Mouse (Mus musculus): ENCODE results near the gene Mapk7. TPM values are rescaled to one million over a fixed set of nuclear protein-coding genes. Genes with fewer than 3 reads are reported as not detected.

The Mapk7 gene
- polyA plus RNA-seq, 1 experiment = 10.6 TPM

GRCm38 (mm10) chr11:61439170-61439569 is 55.0 kb downstream of the Mapk7 start:
- no peak overlapping the region for H3K4me3 ChIP-seq (ENCODE audit: control insufficient read depth, low read depth, low read length)
- H3K27ac ChIP-seq (ENCODE audit: control insufficient read depth, insufficient read depth, low read depth, low read length) = no peak overlapping the region
- H3K4me1 ChIP-seq (ENCODE audit: control insufficient read depth, insufficient read depth, low read length) = no peaks in the 10 kb centered on the region
- no peaks in the 10 kb centered on the region for H3K36me3 ChIP-seq (ENCODE audit: control insufficient read depth, insufficient read depth, low read length)
- TF ChIP-seq CTCF (IDR thresholded peaks at IDR 0.05; ENCODE audit: control insufficient read depth, insufficient read depth, insufficient replicate concordance, low read depth, low read length) (no peak), POLR2A (IDR thresholded peaks at IDR 0.05; ENCODE audit: control insufficient read depth, low read depth, low read length) (no peak)
- H3K27me3 ChIP-seq (ENCODE audit: control insufficient read depth, insufficient read depth, low read length) = no peaks in the 10 kb centered on the region

Other genes starting within 250 kb of the Mapk7 start
- gene Aldh3a2, start 226.9 kb downstream of the Mapk7 start, polyA plus RNA-seq (2012; rRNA removed) = 18.3 and 21.3 TPM in 2 replicates
- gene Slc47a2, start 151.5 kb downstream of the Mapk7 start, polyA plus RNA-seq (2012; rRNA removed) = 69.1 and 87.1 TPM in 2 replicates
- gene Slc47a1, start 116.1 kb downstream of the Mapk7 start, polyA plus RNA-seq (2012; rRNA removed) = 0.82 and 1.4 TPM in 2 replicates
- 18.2 and 18.4 TPM in 2 replicates for gene Rnf112, start 40.3 kb downstream of the Mapk7 start, polyA plus RNA-seq (2012; rRNA removed)
- 24.6 and 29.5 TPM in 2 replicates for gene Mfap4, start 9.0 kb downstream of the Mapk7 start, polyA plus RNA-seq (2012; rRNA removed)
- 295 and 310 TPM in 2 replicates for gene B9d1, start 10.7 kb upstream of the Mapk7 start, polyA plus RNA-seq (2012; rRNA removed)
- gene Epn2, start 85.3 kb upstream of the Mapk7 start, polyA plus RNA-seq (2012; rRNA removed) = 18.3 and 25.7 TPM in 2 replicates
- gene Grap, start 158.9 kb upstream of the Mapk7 start, polyA plus RNA-seq (2012; rRNA removed) = 2.2 and 3.0 TPM in 2 replicates
- 1.1 and 1.3 TPM in 2 replicates for gene Fam83g, start 189.7 kb upstream of the Mapk7 start, polyA plus RNA-seq (2012; rRNA removed)
- 0.27 and 0.31 TPM in 2 replicates for gene Slc5a10, start 226.4 kb upstream of the Mapk7 start, polyA plus RNA-seq (2012; rRNA removed)